Mouse (Mus musculus): ENCODE measurements at regions not wholly inside any gene's neighbourhood (a gene's known extent, or its start where the extent isn't known, plus 50 kb on each side); places are given as distances from the start of the nearest gene placed in this dataset.

- TF ChIP-seq EP300 (IDR thresholded peaks at IDR 0.05; ENCODE audit: low read depth) (no peak), CTCF (IDR thresholded peaks at IDR 0.05; ENCODE audit: low read depth) (no peak)
These were observed 1503.7 kb upstream of the Slc10a2 start for GRCm38 (mm10) chr8:6608891-6609290.
